Mouse (Mus musculus): ENCODE data around the gene Gm10638. TPM values are rescaled to one million over a fixed set of nuclear protein-coding genes. Genes with fewer than 3 reads are reported as not detected.
A peak's percentile ranks its signal among the peaks of the same experiment; 100 is the strongest.

The Gm10638 gene
- 3.5 and 4.3 TPM in 2 replicates for polyA plus RNA-seq (2016; fragmentation: Nextera tagmentation; extraction: Ambion mirVana)

DNA sequence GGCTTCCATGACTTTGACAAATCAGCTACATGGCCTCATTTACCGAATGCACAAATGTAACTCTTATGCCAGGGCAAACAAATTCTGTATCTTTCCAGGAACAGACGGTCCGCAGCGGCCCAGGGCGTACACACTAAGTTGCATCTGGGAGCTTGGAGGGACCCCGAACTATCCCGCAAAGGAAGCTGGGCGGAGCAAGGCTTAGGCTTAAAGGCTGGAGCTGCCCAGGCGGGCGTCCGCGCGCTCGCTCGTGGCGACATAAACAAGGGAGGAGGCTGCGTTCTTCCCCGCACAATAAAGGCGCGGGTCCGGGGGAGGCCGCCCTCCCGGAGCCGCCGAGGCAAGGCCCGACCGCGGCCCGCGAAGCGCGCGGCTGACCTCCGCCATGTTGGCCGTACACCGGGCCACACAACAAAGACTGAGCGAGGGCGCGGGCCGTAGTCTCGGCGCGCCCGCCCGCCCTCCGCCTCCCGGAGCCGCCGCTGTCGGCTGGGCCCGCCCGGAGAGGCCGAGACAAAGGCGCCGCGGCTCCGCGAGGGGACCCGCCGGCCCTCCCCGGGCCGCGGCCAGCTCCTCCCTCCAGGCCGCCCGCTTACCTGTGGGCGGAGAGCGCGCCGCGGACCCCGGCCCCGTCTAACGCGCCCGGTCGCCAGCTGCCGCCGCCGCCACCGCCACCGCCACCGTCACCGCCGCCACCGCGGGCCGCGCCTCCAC is at the start of gene Gm10638, which contains the start of gene Siah1a:
Gene Gm10638, plus strand, starts transcription at position 479 of the 714 bp plus-strand sequence.
Gene Siah1a, minus strand, starts transcription at position 714 of the 714 bp plus-strand sequence.
- H3K27ac ChIP-seq, result peak within 1 kb of the TSS; percentile 100
- no peaks in the 10 kb centered on the region for H3K36me3 ChIP-seq (replicated peaks)
- H3K27me3 ChIP-seq (ENCODE audit: poor library complexity, severe bottlenecking), result no peaks in the 10 kb centered on the region
- H3K4me3 ChIP-seq, result peak within 1 kb of the TSS; percentile 91
- under 1% methylated on average over 86 of the region's 88 CpGs for WGBS
- H3K9me3 ChIP-seq, result no peaks in the 10 kb centered on the region
- peaks cover 39% of the 10 kb centered on the region for H3K4me1 ChIP-seq
- DNase-seq (ENCODE audit: extremely low spot score, low spot score), result peak; percentile 74

DNA sequence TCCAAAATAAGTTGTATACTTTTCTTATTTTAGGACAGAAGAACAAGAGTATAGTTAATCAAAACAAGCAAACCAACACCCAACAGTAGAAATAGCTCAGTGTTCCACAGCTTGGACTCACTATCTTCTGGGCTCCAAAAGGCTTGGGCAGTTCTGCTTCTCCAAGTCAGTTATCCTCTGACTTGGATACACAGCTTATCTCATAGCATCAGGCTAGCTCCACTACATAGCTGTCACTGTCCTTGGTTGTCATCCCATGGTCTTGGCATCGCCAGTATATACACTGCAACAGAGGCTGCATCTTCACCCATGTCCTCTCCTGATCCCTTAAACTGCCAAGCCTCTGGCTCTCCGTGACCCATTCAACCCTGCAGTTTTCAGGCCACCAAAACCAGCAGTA is 49.8 kb upstream of the Gm10638 start:
- H3K36me3 ChIP-seq (replicated peaks), result peaks cover 7% of the 10 kb centered on the region; the same call in 1 of the 2 replicates
- no peaks in the 10 kb centered on the region for H3K9me3 ChIP-seq
- H3K27ac ChIP-seq, result no peak overlapping the region
- no peaks in the 10 kb centered on the region for H3K4me1 ChIP-seq
- H3K4me3 ChIP-seq, result no peak overlapping the region
- no peak for DNase-seq (ENCODE audit: extremely low spot score, low spot score)
- no peaks in the 10 kb centered on the region for H3K27me3 ChIP-seq (ENCODE audit: poor library complexity, severe bottlenecking)
- WGBS, result 85% methylated on average over 2 of the region's 2 CpGs

DNA sequence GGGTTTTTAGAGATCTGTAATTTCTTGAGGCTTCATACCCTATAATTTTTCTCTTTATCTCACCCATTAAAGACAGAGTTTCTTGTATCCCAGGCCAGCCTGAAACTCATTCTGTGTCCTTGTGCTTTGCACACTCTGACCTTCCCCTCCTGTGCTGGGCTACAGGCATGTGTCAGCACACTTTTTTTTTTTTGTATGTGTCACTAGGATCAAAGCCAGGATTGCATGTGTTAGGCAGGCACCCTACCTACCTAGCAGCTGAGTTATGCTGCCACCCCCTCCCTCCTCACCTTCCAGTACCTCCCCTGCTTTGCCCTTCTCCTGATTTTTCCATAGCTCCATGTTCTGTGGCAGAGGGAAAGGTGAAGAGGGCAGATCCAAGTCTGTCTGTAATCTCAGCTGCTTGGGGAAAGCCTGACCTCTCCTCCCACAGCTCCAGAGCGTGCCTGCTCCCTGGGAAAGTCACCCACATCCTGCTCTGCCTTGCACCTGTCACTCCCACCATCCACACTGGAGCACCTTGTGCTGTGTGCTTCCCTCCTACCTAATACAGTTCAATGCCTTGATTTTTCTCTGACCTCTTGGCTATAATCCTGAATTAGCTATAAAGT is 46.6 kb upstream of the Gm10638 start:
- WGBS, result 84% methylated on average over 1 of the region's 1 CpGs
- no peak overlapping the region for H3K4me3 ChIP-seq
- no peak overlapping the region for H3K27ac ChIP-seq
- no peaks in the 10 kb centered on the region for H3K4me1 ChIP-seq
- 0 out of 2 replicates have a peak, but pooled peaks cover 7% of the 10 kb centered on the region for H3K36me3 ChIP-seq (replicated peaks)
- no peak for DNase-seq (ENCODE audit: extremely low spot score, low spot score)
- H3K9me3 ChIP-seq, result no peaks in the 10 kb centered on the region
- no peaks in the 10 kb centered on the region for H3K27me3 ChIP-seq (ENCODE audit: poor library complexity, severe bottlenecking)

DNA sequence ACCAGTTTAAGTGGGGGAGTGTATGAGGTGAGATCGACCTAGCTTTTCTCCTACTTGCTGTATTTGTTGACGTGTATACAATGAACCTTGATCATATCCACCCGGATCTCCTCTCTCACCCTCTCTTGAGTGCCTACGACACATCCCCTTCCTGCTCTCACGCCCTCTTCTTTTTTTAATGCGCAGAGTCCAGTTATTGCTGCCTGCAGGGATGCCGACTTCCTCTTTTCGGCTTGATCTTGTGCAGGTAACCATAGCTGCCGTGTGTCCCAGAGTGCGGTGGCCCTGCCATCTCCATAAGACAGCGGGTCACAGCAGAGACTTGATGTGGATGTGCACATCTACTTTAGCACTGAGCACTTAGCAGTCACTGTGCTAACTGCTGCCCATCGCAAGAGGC is 46.0 kb upstream of the Gm10638 start:
- no peaks in the 10 kb centered on the region for H3K27me3 ChIP-seq (ENCODE audit: poor library complexity, severe bottlenecking)
- H3K9me3 ChIP-seq, result no peaks in the 10 kb centered on the region
- 94% methylated on average over 12 of the region's 12 CpGs for WGBS
- H3K27ac ChIP-seq, result no peak overlapping the region
- 0 out of 2 replicates have a peak, but pooled peaks cover 7% of the 10 kb centered on the region for H3K36me3 ChIP-seq (replicated peaks)
- no peak overlapping the region for H3K4me3 ChIP-seq
- no peak for DNase-seq (ENCODE audit: extremely low spot score, low spot score)
- no peaks in the 10 kb centered on the region for H3K4me1 ChIP-seq

DNA sequence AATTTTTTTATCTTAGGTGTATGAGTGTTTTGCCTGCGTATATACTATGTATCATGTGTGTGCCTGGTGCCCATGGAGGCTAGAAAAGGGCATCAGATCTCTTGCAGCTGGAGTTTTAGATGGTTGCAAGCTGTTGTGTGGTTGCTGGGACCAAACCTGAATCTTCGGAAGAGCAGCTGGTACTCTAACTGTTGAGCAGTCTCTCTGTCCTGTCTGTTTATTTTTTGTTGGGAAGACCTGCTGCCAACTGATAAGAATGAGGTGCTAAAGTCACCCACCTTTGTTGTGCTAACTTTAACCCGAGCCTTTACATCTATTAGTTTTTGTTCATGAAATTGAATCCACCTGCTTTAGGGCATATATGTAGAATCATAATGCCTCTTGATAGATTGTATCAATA is 43.0 kb upstream of the Gm10638 start:
- Histone ChIP-seq H3K4me1 (no peaks in the 10 kb centered on the region), H3K4me3 (no peak overlapping the region), H3K27me3 (ENCODE audit: poor library complexity, severe bottlenecking) (no peaks in the 10 kb centered on the region), H3K27ac (no peak overlapping the region), H3K9me3 (no peaks in the 10 kb centered on the region), H3K36me3 (replicated peaks) (0 out of 2 replicates have a peak, but pooled peaks cover 6% of the 10 kb centered on the region)
- no peak for DNase-seq (ENCODE audit: extremely low spot score, low spot score)
- 88% methylated on average over 3 of the region's 3 CpGs for WGBS

DNA sequence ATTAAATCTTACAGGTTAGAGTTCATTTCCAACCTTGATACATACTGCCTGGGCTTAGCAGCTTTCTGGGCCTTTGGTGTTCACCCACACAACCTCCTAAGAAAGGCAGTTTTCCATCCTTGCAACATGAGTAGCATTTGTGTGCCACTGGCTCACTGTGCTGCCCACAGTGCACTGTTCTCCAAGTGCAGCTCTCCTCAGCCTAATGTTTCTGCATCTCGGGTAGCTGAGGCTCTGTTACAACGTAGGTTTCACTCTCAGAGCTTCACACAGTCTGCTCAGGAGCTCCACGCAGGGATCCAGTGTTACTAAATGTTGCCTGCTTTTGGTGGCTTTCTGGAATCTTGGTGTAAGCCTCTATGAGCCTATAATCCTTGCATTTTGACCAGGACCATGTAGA is 40.2 kb upstream of the Gm10638 start:
- Histone ChIP-seq H3K9me3 (no peaks in the 10 kb centered on the region), H3K4me3 (no peak overlapping the region), H3K27ac (no peak overlapping the region), H3K27me3 (ENCODE audit: poor library complexity, severe bottlenecking) (no peaks in the 10 kb centered on the region), H3K4me1 (no peaks in the 10 kb centered on the region), H3K36me3 (replicated peaks) (peaks cover 9% of the 10 kb centered on the region; the same call in 1 of the 2 replicates)
- 92% methylated on average over 3 of the region's 3 CpGs for WGBS
- DNase-seq (ENCODE audit: extremely low spot score, low spot score), result no peak

DNA sequence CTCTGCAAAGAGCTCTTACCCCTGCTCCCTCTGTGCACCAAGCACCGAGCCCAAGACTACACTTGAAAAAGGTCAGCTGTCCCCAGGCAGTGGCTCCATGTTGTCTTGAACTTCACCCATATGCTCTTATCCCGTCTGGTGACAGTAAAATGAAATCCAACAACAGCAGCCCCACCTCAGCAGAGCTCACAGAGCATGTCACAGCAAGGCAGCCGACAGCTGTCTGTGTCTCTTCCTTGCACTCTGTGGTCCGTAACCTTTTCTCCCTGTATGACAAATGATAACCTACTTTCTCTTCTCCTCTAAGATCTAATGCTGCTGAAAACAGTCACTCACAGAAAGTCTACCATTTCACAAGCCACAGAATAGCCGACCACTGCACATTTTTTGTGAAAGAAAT is 38.7 kb upstream of the Gm10638 start:
- peaks cover 11% of the 10 kb centered on the region; the same call in 1 of the 2 replicates for H3K36me3 ChIP-seq (replicated peaks)
- no peak overlapping the region for H3K4me3 ChIP-seq
- WGBS, result 88% methylated on average over 5 of the region's 5 CpGs
- 0 out of 2 replicates have a peak, but pooled peaks cover 4% of the 10 kb centered on the region for H3K4me1 ChIP-seq
- no peaks in the 10 kb centered on the region for H3K9me3 ChIP-seq
- no peak overlapping the region for H3K27ac ChIP-seq
- no peak for DNase-seq (ENCODE audit: extremely low spot score, low spot score)
- H3K27me3 ChIP-seq (ENCODE audit: poor library complexity, severe bottlenecking), result no peaks in the 10 kb centered on the region

DNA sequence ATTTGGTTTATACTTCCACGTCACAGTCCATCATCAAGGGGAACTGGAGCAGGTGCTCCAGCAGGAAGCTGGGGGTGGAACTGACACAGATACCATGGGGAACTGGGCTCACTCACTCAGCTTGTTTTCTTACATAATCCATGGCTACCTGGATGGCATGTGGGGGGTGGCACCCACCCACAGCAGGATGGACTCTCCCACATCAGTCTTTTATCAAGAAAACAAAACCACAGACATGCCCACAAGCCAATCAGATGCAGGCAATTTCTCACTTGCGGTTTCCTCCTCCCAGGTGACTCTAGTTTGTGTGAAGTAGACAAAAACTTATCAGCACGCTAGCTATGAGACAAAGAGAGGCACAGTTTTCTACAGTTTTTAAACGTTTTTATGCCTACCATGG is 37.6 kb upstream of the Gm10638 start:
- Histone ChIP-seq H3K4me1 (0 out of 2 replicates have a peak, but pooled peaks cover 4% of the 10 kb centered on the region), H3K9me3 (no peaks in the 10 kb centered on the region), H3K4me3 (no peak overlapping the region), H3K36me3 (replicated peaks) (peaks cover 11% of the 10 kb centered on the region; the same call in 1 of the 2 replicates), H3K27me3 (ENCODE audit: poor library complexity, severe bottlenecking) (no peaks in the 10 kb centered on the region), H3K27ac (no peak overlapping the region)
- no peak for DNase-seq (ENCODE audit: extremely low spot score, low spot score)
- WGBS, result 77% methylated on average over 4 of the region's 4 CpGs

DNA sequence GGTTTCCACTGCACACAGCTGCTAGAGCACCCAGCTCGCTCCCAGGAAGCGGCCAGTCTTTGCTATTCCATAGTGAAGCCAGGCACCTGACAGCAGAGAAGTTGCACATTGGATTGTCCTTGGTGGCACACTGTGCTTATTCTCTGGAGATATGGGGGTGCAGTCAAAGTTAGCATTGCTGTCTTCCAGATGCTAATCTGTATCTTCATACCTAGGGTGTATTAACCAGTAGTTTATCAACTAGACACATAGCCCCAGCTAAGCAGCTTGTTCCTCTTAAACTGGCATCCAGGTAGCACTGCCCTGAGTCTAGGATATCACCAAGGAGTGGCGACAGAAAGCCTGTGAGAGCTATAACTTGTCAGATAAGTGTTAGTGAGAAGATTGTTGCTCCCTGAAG is 32.9 kb upstream of the Gm10638 start:
- Histone ChIP-seq H3K4me1 (peaks cover 8% of the 10 kb centered on the region; the same call in 1 of the 2 replicates), H3K4me3 (no peak overlapping the region), H3K36me3 (replicated peaks) (peaks cover 41% of the 10 kb centered on the region), H3K27me3 (ENCODE audit: poor library complexity, severe bottlenecking) (no peaks in the 10 kb centered on the region), H3K9me3 (no peaks in the 10 kb centered on the region), H3K27ac (no peak overlapping the region)
- DNase-seq (ENCODE audit: extremely low spot score, low spot score), result no peak
- 95% methylated on average over 3 of the region's 3 CpGs for WGBS

DNA sequence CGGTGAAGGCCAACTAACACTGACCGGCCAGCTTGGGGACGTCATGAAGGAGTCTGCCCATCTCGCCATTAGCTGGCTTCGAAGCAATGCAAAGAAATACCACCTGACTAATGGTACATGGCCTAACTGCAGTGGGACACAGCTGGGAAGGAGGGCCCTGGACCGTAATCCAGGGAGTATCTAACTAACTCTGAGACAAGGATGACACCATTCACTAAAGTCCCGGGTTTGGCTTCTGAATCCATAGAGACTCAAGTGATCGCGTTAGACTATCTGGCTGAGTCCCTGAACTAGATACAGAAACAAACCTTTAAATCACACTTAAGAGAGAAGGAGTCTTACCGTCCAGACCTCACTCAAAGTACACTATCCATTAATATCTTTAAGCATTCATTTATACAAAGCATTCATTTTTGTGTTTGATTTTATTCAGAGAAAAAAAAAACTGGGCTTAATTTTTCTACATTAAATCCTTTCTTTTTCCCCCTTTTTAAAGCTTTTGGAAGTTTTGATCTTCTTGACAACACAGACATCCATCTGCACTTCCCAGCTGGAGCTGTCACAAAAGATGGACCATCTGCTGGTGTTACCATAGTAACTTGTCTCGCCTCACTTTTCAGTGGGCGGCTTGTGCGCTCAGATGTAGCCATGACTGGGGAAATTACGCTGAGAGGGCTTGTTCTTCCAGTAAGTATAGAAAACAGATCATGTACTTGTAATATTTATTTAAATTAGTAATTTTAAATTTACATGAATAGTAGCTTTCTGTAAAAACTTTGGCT is 31.9 kb upstream of the Gm10638 start:
- H3K27ac ChIP-seq, result peak overlapping the region; percentile 6; the same call in 1 of the 2 replicates
- no peak for DNase-seq (ENCODE audit: extremely low spot score, low spot score)
- no peaks in the 10 kb centered on the region for H3K9me3 ChIP-seq
- WGBS, result 86% methylated on average over 14 of the region's 14 CpGs
- peaks cover 8% of the 10 kb centered on the region; the same call in 1 of the 2 replicates for H3K4me1 ChIP-seq
- H3K36me3 ChIP-seq (replicated peaks), result peaks cover 47% of the 10 kb centered on the region
- no peak overlapping the region for H3K4me3 ChIP-seq
- H3K27me3 ChIP-seq (ENCODE audit: poor library complexity, severe bottlenecking), result no peaks in the 10 kb centered on the region

DNA sequence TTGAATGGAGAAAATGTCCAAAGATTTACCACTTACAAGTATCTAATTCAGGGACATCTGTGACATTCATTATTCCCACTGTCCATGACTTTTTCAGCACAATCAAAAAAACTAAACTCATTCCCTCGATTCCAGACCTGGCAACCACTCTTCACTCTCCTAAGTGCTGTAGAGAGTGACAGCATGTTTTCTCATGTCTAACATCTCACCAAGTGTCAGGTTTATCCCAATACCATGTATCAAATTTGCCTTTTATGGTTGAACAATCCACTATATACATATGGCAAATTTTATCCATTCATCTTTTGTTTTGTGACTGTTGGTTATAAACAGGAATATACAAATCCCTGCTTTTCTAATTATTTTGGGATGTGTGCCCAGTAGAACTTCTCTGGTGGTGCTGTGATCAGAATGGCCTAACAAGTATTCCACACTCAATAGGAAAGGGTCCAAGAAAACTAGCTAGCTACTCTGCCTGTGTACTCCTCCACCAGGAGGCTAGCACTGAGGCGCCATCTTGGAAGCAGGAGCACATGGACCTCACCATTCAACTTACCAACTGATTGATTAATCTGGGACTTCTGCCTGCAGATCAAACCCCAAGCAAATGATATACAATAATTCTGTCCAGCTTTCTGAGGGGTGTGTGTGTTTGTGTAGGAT is 27.0 kb upstream of the Gm10638 start:
- Histone ChIP-seq H3K27ac (no peak overlapping the region), H3K27me3 (ENCODE audit: poor library complexity, severe bottlenecking) (no peaks in the 10 kb centered on the region), H3K36me3 (replicated peaks) (peaks cover 76% of the 10 kb centered on the region), H3K4me3 (no peak overlapping the region), H3K9me3 (no peaks in the 10 kb centered on the region), H3K4me1 (peaks cover 4% of the 10 kb centered on the region; the same call in 1 of the 2 replicates)
- no peak for DNase-seq (ENCODE audit: extremely low spot score, low spot score)
- 95% methylated on average over 2 of the region's 2 CpGs for WGBS

DNA sequence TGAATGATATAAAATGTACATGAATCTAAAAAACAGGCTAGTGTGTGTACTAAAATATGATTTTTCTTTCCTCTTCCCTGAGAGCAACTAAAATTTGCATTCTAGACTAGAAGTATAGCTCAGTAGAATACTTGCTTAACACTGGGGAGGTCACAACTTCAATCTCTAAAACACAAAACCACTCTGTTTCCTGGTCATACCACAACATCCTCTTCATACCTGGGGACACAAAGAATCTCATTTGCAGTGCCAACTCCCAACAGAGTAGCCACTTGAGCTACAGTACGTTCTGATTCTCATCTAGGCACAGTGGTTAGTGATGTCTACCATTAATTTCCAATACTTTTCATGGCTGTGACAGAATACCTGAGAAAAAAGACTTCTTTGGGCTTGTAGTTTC is 26.1 kb upstream of the Gm10638 start:
- Histone ChIP-seq H3K27me3 (ENCODE audit: poor library complexity, severe bottlenecking) (no peaks in the 10 kb centered on the region), H3K36me3 (replicated peaks) (peaks cover 79% of the 10 kb centered on the region), H3K27ac (no peak overlapping the region), H3K4me3 (no peak overlapping the region), H3K4me1 (peaks cover 2% of the 10 kb centered on the region; the same call in 1 of the 2 replicates), H3K9me3 (no peaks in the 10 kb centered on the region)
- 92% methylated on average over 1 of the region's 1 CpGs for WGBS
- no peak for DNase-seq (ENCODE audit: extremely low spot score, low spot score)

Data from forebrain, embryonic 10.5 days (tissue).